Mouse (Mus musculus) heart, postnatal 4 days (tissue): Measurements from ENCODE around the gene Sptlc2. TPM values are rescaled to one million over a fixed set of nuclear protein-coding genes. Genes with fewer than 3 reads are reported as not detected.

ENCODE experiments used
- DNase-seq: peaks from one replicate; pipeline ENCODE4 v3.0.0; 2021
- total RNA-seq, 2 experiments: library from RNA; stranded (reverse); gene quantifications; 2 replicates each; pipeline ENCODE4 v1.2.3; 2021

Gene Sptlc2
- 10 to 100 TPM; 65.1 to 68.9 TPM for total RNA-seq

GRCm38 (mm10) chr12:87388122-87388774 is at the start of gene Sptlc2:
TSS of gene Sptlc2 (minus strand) at chr12:87388355.
- peak; percentile 99 for DNase-seq

GRCm38 (mm10) chr12:87428885-87429284 is 40.7 kb upstream of the Sptlc2 start:
- DNase-seq: no peak

- DNase-seq: no peak
Measured at GRCm38 (mm10) chr12:87428295-87428694, 40.1 kb upstream of the Sptlc2 start.

- DNase-seq: no peak
Measured at GRCm38 (mm10) chr12:87426354-87427031, 38.3 kb upstream of the Sptlc2 start.

GRCm38 (mm10) chr12:87424516-87424915 is 36.4 kb upstream of the Sptlc2 start:
- DNase-seq: no peak

- DNase-seq: no peak
Measured at GRCm38 (mm10) chr12:87423700-87424099, 35.5 kb upstream of the Sptlc2 start.

- DNase-seq: no peak
Measured at GRCm38 (mm10) chr12:87421708-87422507, 33.8 kb upstream of the Sptlc2 start.

GRCm38 (mm10) chr12:87419974-87420485 is 31.9 kb upstream of the Sptlc2 start:
- DNase-seq: no peak

- no peak for DNase-seq
Measured at GRCm38 (mm10) chr12:87418921-87419320, 30.8 kb upstream of the Sptlc2 start.

GRCm38 (mm10) chr12:87416690-87417089 is 28.5 kb upstream of the Sptlc2 start:
- DNase-seq: peak; percentile 75

GRCm38 (mm10) chr12:87415358-87415757 is 27.2 kb upstream of the Sptlc2 start:
- DNase-seq: no peak

- peak; percentile 83 for DNase-seq
Measured at GRCm38 (mm10) chr12:87413179-87413790, 25.1 kb upstream of the Sptlc2 start.

GRCm38 (mm10) chr12:87410999-87411398 is 22.8 kb upstream of the Sptlc2 start:
- peak; percentile 22 for DNase-seq

GRCm38 (mm10) chr12:87409123-87409522 is 21.0 kb upstream of the Sptlc2 start:
- DNase-seq: no peak

GRCm38 (mm10) chr12:87407869-87408605 is 19.9 kb upstream of the Sptlc2 start:
- DNase-seq: peak; percentile 63

- no peak for DNase-seq
Measured at GRCm38 (mm10) chr12:87405721-87406120, 17.6 kb upstream of the Sptlc2 start.

GRCm38 (mm10) chr12:87405165-87405564 is 17.0 kb upstream of the Sptlc2 start:
- no peak for DNase-seq

- no peak for DNase-seq
Measured at GRCm38 (mm10) chr12:87401883-87402282, 13.7 kb upstream of the Sptlc2 start.

- no peak for DNase-seq
Measured at GRCm38 (mm10) chr12:87399119-87399819, 11.1 kb upstream of the Sptlc2 start.

GRCm38 (mm10) chr12:87397811-87398417 is 9.8 kb upstream of the Sptlc2 start:
- no peak for DNase-seq

- DNase-seq: no peak
Measured at GRCm38 (mm10) chr12:87397126-87397525, 9.0 kb upstream of the Sptlc2 start.
